Mouse (Mus musculus) c-Kit-positive CD71-negative TER-119-negative erythroid progenitor cells, embryonic 14.5 days (primary cell): ENCODE measurements at regions not wholly inside any gene's neighbourhood (a gene's known extent, or its start where the extent isn't known, plus 50 kb on each side); places are given as distances from the start of the nearest gene placed in this dataset.

Experiments used
- DNase-seq: peaks from one replicate; pipeline ENCODE4 v3.0.0-alpha.2; 2013; ENCODE audit warnings: low read depth

- no peak for DNase-seq
These were observed 105.2 kb upstream of the Pdzrn3 start for GRCm38 (mm10) chr6:101482635-101483465.

DNA sequence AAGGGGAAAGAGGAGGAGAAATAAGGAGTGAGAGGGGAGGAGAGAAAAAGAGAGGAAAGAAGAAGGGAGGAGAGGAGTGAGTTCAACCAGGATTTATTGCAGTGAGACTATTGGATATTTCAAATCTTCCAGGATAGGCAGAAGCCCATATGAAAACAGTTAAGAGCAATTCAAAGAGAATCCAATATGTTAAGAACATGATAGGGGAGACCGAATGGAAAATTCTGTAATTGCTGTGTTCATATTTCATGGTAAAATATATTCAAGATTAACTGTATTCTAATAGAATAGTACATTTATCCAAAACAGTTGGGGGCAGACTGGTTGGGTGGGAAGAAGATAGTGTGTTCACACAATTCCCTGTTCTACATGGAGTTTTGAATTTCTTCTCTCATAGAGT lies 96.3 kb upstream of the Pdzrn3 start:
- no peak for DNase-seq

- no peak for DNase-seq
These were observed 95.7 kb upstream of the Pdzrn3 start for GRCm38 (mm10) chr6:101473257-101473925.

- DNase-seq, result no peak
These were observed 87.2 kb upstream of the Pdzrn3 start for GRCm38 (mm10) chr6:101464910-101465309.

GRCm38 (mm10) chr6:101463812-101464320 lies 86.2 kb upstream of the Pdzrn3 start:
- no peak for DNase-seq

GRCm38 (mm10) chr6:101446720-101447119 lies 69.0 kb upstream of the Pdzrn3 start:
- DNase-seq, result no peak

GRCm38 (mm10) chr6:101446316-101446715 lies 68.6 kb upstream of the Pdzrn3 start:
- no peak for DNase-seq

- DNase-seq, result no peak
These were observed 55.1 kb upstream of the Pdzrn3 start for GRCm38 (mm10) chr6:101432769-101433168.

- DNase-seq, result no peak
These were observed 51.9 kb upstream of the Pdzrn3 start for GRCm38 (mm10) chr6:101429634-101430033.
